Mouse (Mus musculus) urinary bladder, postnatal 0 days (tissue): Measurements from ENCODE around the gene Rps13. TPM values are rescaled to one million over a fixed set of nuclear protein-coding genes. Genes with fewer than 3 reads are reported as not detected.

Experiments used
- polyA plus RNA-seq: library from polyadenylated mRNA; unstranded; fragments of >200 nt; fragmentation: Nextera tagmentation; extraction: Ambion mirVana; gene quantifications from 2 replicates; pipeline ENCODE4 v1.2.1, GENCODE M21; 2015

The Rps13 gene
- polyA plus RNA-seq: 535 and 578 TPM in 2 replicates

GRCm38 (mm10) chr7:116333713-116334668 lies at the start of gene Rps13:
Gene Rps13, minus strand, starts transcription at chr7:116334195.

GRCm38 (mm10) chr7:116307871-116308631 lies 25.9 kb downstream of the Rps13 start, which contains the start of gene Plekha7:
Gene Plekha7, minus strand, starts transcription at chr7:116308376.

Other genes starting within 250 kb of the Rps13 start
- gene Gm4353, start 249.6 kb downstream of the Rps13 start, polyA plus RNA-seq: 0.08 and 0.71 TPM in 2 replicates
- gene Plekha7, start 25.8 kb downstream of the Rps13 start, polyA plus RNA-seq: 7.8 and 8.3 TPM in 2 replicates
- gene Pik3c2a, start 109.3 kb upstream of the Rps13 start, polyA plus RNA-seq: 14.5 and 18.3 TPM in 2 replicates
- 31.6 and 38.4 TPM in 2 replicates for gene Nucb2, start 170.2 kb upstream of the Rps13 start, polyA plus RNA-seq